Mouse (Mus musculus): ENCODE results near the gene Slc2a4.
A peak's percentile ranks its signal among the peaks of the same experiment; 100 is the strongest.
"Not testable (repeated sequence)": the region's sequence is repeated elsewhere in the genome, so short reads cannot be mapped to it uniquely, and the experiment has no call there.

Gene Slc2a4

GRCm38 (mm10) chr11:69938401-69938979 lies 9.5 kb downstream of the Slc2a4 start:
- no peak for DNase-seq

- DNase-seq: no peak
Measured at GRCm38 (mm10) chr11:69937834-69938233, 10.2 kb downstream of the Slc2a4 start.

- DNase-seq: no peak
Measured at GRCm38 (mm10) chr11:69937385-69937784, 10.6 kb downstream of the Slc2a4 start.

- peak; percentile 46 for DNase-seq
Measured at GRCm38 (mm10) chr11:69936714-69937347, 11.2 kb downstream of the Slc2a4 start.

GRCm38 (mm10) chr11:69936156-69936555 lies 11.8 kb downstream of the Slc2a4 start:
- peak; percentile 46 for DNase-seq

GRCm38 (mm10) chr11:69935137-69935879 lies 12.7 kb downstream of the Slc2a4 start, which contains the start of gene Ybx2:
Gene Ybx2 (plus strand): TSS chr11:69935796.
- peak; percentile 95 for DNase-seq

- no peak for DNase-seq
Measured at GRCm38 (mm10) chr11:69934681-69935080, 13.3 kb downstream of the Slc2a4 start.

- peak; percentile 82 for DNase-seq
Measured at GRCm38 (mm10) chr11:69934169-69934568, 13.8 kb downstream of the Slc2a4 start.

- DNase-seq: no peak
Measured at GRCm38 (mm10) chr11:69933066-69933465, 14.9 kb downstream of the Slc2a4 start.

- DNase-seq: no peak
Measured at GRCm38 (mm10) chr11:69932254-69932653, 15.7 kb downstream of the Slc2a4 start.

- DNase-seq: no peak
Measured at GRCm38 (mm10) chr11:69931769-69932168, 16.2 kb downstream of the Slc2a4 start.

- DNase-seq: no peak
Measured at GRCm38 (mm10) chr11:69930967-69931537, 16.9 kb downstream of the Slc2a4 start.

- DNase-seq: not testable (repeated sequence)
Measured at GRCm38 (mm10) chr11:69930176-69930575, 17.8 kb downstream of the Slc2a4 start.

GRCm38 (mm10) chr11:69929712-69930111 lies 18.3 kb downstream of the Slc2a4 start:
- DNase-seq: no peak

- peak; percentile 2 for DNase-seq
Measured at GRCm38 (mm10) chr11:69927501-69927900, 20.5 kb downstream of the Slc2a4 start.

GRCm38 (mm10) chr11:69922796-69923195 lies 25.2 kb downstream of the Slc2a4 start:
- peak; percentile 40 for DNase-seq

- no peak for DNase-seq
Measured at GRCm38 (mm10) chr11:69922012-69922756, 25.8 kb downstream of the Slc2a4 start.

GRCm38 (mm10) chr11:69921114-69922011 lies 26.6 kb downstream of the Slc2a4 start, which contains the start of gene Eif5a:
Gene Eif5a (minus strand): TSS chr11:69921958.
- DNase-seq: peak; percentile 100

GRCm38 (mm10) chr11:69920266-69921031 lies 27.5 kb downstream of the Slc2a4 start:
- peak; percentile 80 for DNase-seq

GRCm38 (mm10) chr11:69919661-69920265 lies 28.2 kb downstream of the Slc2a4 start:
- DNase-seq: peak; percentile 75

Measured in cerebellum, adult 9-11 months (tissue).